Mouse (Mus musculus): ENCODE data around the gene Ston2.

The Ston2 gene

GRCm38 (mm10) chr12:91787959-91788437 is at the start of gene Ston2:
TSS of gene Ston2 (minus strand) at chr12:91788387.
- in situ Hi-C loops (cut with MboI; ENCODE audit: unreplicated experiment in 2 of 2): loop anchor here (5.0 to 25.0 kb wide), 3 partner anchors 141 to 376 kb away; no protein-coding TSS in a partner anchor

GRCm38 (mm10) chr12:91837401-91838065 is 49.3 kb upstream of the Ston2 start:
- in situ Hi-C loops (cut with MboI; ENCODE audit: unreplicated experiment in 2 of 2): no loop called here

DNA sequence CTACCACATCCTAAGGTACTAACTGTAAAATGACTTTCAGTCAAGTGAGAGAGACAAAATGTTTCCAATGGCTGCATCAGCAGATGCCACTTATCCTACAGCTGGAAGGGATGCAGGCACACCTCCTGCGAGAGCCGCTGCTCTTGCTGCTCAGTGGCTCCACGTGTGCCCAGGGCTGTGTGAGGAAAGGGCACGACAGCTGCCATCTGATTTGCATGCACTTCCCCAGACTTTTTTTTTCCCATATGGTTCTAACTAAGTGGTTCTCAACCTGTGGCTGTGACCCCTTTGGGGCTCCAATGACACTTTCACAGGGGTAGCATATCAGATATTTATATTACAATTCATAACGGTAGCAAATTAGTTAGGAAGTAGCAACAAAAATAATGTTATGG is 45.7 kb upstream of the Ston2 start:
- in situ Hi-C loops (cut with MboI; ENCODE audit: unreplicated experiment in 2 of 2): no loop called here

- in situ Hi-C loops (cut with MboI; ENCODE audit: unreplicated experiment in 2 of 2): no loop called here
Measured at GRCm38 (mm10) chr12:91833237-91833938, 45.2 kb upstream of the Ston2 start.

DNA sequence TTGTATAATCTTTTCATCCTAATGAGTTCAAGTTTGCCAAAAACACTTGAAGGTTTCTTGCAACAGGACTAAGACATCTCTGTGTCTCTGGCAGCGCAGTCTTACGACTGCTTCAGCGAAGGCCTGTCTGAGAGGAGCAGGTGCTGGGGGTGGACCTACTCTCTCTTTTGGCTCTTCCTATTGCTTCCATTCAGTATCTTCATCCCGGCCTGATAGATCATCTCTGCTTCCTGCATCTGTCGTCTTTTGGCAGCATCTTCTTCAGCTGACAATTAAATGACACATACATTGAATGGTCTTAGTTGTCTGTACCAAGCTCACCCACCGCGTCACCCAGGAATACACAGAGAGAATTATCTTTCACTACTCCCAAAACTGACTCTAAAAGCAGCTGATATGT is 43.2 kb upstream of the Ston2 start:
- in situ Hi-C loops (cut with MboI; ENCODE audit: unreplicated experiment in 2 of 2): no loop called here

- in situ Hi-C loops (cut with MboI; ENCODE audit: unreplicated experiment in 2 of 2): no loop called here
Measured at GRCm38 (mm10) chr12:91820461-91820860, 32.3 kb upstream of the Ston2 start.

DNA sequence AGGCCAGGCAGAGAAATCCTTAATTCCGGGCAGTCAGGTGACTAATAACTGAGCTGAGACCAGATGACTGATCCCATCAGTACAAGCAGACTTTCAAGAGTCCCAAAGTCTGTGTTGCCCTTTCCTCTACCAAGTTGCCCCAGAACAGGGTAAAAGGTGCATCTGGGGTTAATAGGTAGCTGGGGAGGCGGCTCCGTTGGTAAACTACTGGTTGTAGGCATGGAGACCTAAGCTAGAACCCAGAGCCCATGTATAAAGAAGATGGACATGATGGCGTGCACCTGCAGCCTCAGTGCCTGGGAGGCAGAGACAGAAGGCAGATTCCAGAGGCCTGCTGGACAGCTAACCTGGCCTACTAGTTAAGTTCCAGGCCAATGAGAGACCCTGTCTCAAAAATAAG is 30.5 kb upstream of the Ston2 start:
- in situ Hi-C loops (cut with MboI; ENCODE audit: unreplicated experiment in 2 of 2): no loop called here

DNA sequence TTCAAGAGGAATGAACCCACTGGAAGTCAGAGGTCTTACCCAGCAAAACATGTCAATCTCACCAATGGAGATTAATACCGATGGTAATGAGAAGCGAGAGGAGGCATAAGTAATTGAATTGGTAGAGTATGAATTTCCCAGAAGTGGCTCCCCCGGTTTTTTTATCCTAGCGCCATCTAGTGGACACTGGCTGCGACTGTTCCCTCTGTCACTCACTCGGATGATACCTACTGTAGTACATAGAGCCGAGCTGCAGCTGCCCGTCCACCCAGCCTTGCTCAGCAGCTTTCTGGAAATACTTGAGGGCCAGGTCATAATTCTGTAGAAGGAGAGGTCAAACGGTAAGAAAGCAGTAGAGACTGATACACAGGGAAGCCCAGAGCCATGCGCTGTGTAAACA is 27.8 kb upstream of the Ston2 start:
- in situ Hi-C loops (cut with MboI; ENCODE audit: unreplicated experiment in 2 of 2): no loop called here

DNA sequence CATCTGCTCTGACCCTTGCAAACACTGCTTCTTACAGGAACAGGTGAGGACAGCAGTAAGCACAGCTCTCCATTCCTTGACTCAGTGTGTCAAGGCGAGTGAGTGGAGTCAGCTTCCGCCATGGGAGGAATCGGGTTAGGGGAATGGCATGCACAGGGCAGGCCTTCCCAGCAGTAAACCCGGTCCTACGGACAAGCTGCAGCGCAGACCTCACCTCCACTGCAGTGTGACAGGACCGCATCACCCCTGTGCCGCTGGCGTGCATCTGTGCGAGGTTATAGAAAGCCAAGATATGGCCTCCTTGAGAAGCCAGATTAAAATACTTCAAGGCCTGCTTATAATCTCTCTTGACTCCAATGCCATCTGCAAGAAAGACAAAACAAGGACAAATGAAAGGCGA is 27.4 kb upstream of the Ston2 start:
- in situ Hi-C loops (cut with MboI; ENCODE audit: unreplicated experiment in 2 of 2): no loop called here

- in situ Hi-C loops (cut with MboI; ENCODE audit: unreplicated experiment in 2 of 2): no loop called here
Measured at GRCm38 (mm10) chr12:91808911-91809310, 20.7 kb upstream of the Ston2 start.

DNA sequence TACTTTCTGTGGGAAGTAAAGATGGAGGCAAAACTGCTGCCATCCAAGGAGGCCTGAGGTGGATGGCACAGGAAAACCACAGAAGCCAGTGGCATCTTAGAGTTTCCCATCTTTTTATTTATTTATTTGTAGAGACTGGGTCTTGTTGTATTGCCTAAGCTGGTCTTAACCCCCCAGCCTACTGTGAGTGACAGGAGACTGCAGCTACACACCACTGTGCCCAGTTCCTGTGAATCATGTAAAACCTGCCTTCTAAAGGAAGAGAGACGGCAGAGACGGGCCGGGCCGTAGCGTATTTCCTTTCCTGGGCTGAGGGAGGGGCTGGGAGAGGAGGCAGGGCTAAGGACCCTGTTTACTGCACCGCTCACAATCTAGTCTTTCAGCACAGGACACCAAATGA is 19.6 kb upstream of the Ston2 start:
- in situ Hi-C loops (cut with MboI; ENCODE audit: unreplicated experiment in 2 of 2): no loop called here

GRCm38 (mm10) chr12:91807095-91807494 is 18.9 kb upstream of the Ston2 start:
- in situ Hi-C loops (cut with MboI; ENCODE audit: unreplicated experiment in 2 of 2): no loop called here

- in situ Hi-C loops (cut with MboI; ENCODE audit: unreplicated experiment in 2 of 2): no loop called here
Measured at GRCm38 (mm10) chr12:91804262-91804661, 16.1 kb upstream of the Ston2 start.

DNA sequence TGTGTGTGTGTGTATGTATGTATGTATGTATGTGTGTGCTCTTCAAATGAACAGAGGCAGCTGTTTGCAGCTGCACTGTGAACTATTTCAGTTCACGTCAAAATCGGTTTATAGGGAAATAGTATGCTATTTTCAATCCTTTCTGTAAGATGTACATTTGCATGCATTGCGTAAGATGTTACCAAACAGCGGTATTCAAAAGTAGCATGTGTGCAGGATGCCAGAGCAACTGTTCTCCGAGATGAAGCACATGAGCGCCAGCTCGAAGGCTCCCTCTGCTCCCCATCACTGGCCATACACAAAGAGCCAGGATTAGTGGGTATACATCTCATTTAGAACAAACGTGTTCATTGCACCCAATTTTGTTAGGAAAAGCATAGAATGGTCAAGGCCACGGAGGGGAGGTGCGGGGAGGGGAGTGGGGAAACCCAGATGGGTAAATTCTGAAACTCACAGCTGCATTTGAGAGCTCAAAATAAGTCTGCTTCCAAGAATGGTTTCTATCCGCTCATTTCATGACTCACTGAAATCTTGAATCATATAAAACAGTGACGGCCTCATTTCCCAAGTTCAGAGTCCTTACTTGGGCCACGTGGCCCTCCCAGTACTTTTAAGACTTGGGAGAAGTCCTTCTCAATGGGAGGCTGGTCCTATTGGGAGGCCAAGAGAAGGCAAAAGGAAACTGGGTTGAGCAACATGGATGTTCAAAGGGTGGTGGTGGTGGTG is 15.2 kb upstream of the Ston2 start:
- in situ Hi-C loops (cut with MboI; ENCODE audit: unreplicated experiment in 2 of 2): no loop called here

GRCm38 (mm10) chr12:91802586-91803206 is 14.5 kb upstream of the Ston2 start:
- in situ Hi-C loops (cut with MboI; ENCODE audit: unreplicated experiment in 2 of 2): no loop called here

- in situ Hi-C loops (cut with MboI; ENCODE audit: unreplicated experiment in 2 of 2): no loop called here
Measured at GRCm38 (mm10) chr12:91800861-91801385, 12.7 kb upstream of the Ston2 start.

DNA sequence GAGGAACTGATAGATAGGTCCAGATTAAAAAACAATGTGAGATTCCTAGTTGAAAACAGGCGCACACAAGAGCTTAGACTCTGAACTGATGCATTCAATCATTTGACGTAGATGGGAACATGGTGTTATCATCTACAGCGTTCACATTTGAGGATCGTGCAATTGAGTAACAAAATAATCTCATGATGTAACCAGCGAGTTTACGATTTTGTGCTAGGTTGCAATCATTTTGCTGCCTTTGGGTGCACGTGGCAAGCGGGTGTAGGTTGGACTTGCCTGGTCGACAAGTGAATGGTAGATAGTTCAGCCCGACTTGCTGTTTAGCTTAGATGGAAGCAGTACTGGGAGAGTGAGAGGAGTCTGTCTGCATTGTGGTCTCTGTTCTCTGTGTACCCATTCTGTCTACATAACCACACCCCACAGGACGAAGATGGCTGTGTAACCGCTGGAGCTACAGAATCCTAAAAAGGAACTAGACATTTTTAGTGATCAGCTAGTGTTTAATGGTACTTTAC is 11.7 kb upstream of the Ston2 start:
- in situ Hi-C loops (cut with MboI; ENCODE audit: unreplicated experiment in 2 of 2): loop anchor here (10.0 to 25.0 kb wide), 2 partner anchors 388 to 405 kb away; no protein-coding TSS in a partner anchor

GRCm38 (mm10) chr12:91799379-91799773 is 11.2 kb upstream of the Ston2 start:
- in situ Hi-C loops (cut with MboI; ENCODE audit: unreplicated experiment in 2 of 2): loop anchor here (10.0 to 25.0 kb wide), 2 partner anchors 387 to 405 kb away; no protein-coding TSS in a partner anchor

GRCm38 (mm10) chr12:91798720-91799378 is 10.7 kb upstream of the Ston2 start:
- in situ Hi-C loops (cut with MboI; ENCODE audit: unreplicated experiment in 2 of 2): loop anchor here (10.0 to 25.0 kb wide), 2 partner anchors 387 to 404 kb away; no protein-coding TSS in a partner anchor

- in situ Hi-C loops (cut with MboI; ENCODE audit: unreplicated experiment in 2 of 2): loop anchor here (10.0 to 25.0 kb wide), 2 partner anchors 384 to 402 kb away; no protein-coding TSS in a partner anchor
Measured at GRCm38 (mm10) chr12:91796774-91797173, 8.6 kb upstream of the Ston2 start.

Measured in v-Abl transformed pro-B cells (cell line).